Mouse (Mus musculus) left cerebral cortex, postnatal 36 days (tissue): Measurements from ENCODE around the gene Tcl1b1. TPM values are rescaled to one million over a fixed set of nuclear protein-coding genes. Genes with fewer than 3 reads are reported as not detected.
"Not testable (repeated sequence)": the region's sequence is repeated elsewhere in the genome, so short reads cannot be mapped to it uniquely, and the experiment has no call there.

ENCODE experiments used
- DNase-seq, 2 experiments: peaks; one replicate each; pipeline ENCODE4 v3.0.0; 2021 to 2022; ENCODE audit warnings: low spot score in 2 of 2, mixed read lengths in 1 of 2
- intact Hi-C: fragments of 180-260 bp; cut with DNase I; formaldehyde crosslinking; loops from one replicate; pipeline ENCODE4 v1.15.1; 2025
- total RNA-seq, 2 experiments: library from RNA; stranded (reverse); gene quantifications; 2 replicates each; pipeline ENCODE4 v1.2.3; 2021

Gene Tcl1b1
- not detected for total RNA-seq

DNA sequence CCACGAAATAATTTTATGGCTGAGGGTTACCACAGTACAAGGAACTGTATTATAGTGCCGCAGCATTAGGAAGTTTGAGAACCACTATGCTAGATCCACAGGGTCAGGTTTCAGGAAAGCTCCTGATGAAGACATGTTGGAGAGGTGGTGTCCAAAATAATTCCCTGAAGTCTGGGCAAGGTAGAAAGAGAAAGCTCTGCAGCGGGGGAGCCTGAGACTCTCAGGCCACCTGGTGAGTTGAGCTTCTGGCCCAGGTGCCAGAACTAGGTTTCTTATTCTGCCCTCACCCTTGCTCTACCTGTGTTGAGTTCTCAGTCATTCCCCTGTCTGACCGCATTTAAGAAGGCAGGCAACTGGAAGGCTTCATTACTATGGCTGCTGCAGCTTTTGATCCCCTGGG, at the start of gene Tcl1b1:
Gene Tcl1b1 (plus strand): TSS at position 301 of the 400 bp plus-strand sequence.
- intact Hi-C loops, result no loop called here
- no peak for DNase-seq

DNA sequence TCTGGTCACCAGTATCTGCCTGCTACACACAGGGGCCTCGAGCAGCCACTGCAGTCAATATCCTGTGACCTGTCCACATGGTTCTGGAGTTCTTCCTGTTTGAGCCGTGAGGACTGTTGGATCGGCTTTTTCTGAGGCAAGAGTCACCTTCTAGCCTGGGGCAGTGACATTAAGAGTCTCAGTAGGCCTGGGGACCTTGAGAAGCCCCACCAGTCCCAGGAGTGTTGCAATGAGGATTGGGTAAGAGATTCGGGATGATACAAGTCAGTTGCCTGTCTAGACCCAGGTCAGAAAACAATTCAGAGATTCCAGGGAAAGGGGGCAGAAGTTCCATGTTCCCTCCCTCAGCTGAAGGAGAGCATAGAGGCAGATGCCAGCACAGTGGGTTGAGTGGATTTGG, 49.7 kb upstream of the Tcl1b1 start:
- intact Hi-C loops, result no loop called here
- DNase-seq, result no peak

DNA sequence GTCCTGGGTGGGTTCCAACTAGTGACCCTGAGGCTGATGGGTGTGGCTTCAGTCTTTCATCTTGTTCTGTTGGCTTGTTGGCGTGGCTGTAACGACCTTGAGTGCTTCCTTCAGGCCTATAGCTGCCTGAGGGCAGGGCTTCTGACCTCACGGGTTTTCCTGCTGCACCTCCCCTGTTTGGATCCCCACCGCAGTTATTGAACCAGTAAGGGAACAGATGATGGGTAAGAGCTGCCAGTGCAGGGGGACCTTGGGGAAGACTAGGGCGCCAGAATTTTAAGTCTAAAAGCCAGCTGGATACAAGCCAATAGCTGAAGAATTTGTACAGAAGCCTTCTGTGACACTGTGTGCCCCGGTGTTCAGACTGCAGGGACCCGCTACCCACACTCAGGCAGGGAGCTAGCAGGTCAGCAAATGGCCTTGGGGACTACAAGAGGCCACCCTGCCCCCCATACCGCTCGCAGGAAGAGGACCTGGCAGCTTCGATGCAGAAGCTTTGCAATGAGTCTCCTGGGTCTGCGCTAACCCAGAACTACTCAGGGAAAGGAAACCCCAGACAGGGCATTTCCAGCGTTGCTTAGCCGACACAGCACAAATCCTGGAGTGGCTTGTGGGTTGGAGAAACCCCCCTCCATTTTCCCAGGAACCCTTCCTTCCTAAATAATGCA, 47.0 kb upstream of the Tcl1b1 start:
- intact Hi-C loops, result no loop called here
- DNase-seq, result no peak

DNA sequence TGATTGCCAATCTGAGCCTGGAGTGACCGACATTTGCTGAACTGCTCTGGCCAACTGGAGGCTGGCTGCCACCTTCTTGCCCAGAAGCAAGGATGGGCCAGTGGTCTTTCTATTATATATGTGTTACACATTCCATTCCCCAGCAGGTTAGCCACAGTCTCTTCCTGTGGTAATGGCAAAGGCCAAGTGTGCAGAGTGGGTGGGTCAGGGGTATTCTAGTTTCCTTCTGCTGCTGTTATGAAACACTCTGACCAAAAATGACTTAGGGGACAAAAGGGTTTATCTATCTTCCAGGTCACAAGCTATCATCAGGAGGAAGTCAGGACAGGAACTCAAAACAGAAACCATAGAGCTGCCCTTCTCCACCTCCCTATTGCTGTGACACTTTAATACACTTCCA, 42.8 kb upstream of the Tcl1b1 start:
- intact Hi-C loops, result no loop called here
- DNase-seq, result no peak

DNA sequence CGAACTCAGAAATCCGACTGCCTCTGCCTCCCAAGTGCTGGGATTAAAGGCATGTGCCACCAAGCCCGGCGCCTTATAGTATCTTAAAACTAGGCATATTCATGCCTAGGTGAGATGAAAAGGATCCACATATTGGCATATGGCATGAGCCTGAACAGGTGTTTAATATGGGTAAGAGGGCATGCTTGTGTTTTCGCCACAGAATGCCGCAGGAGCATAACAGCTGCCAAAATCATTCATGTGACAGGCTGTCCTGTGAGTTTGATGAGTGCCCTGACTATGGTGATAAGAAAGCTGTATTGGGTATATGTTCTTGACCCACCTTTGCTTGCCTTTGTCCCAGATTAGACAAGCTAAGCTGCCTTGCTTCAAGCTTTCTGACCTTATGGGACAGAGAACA, 34.1 kb upstream of the Tcl1b1 start:
- intact Hi-C loops, result no loop called here
- no peak for DNase-seq

DNA sequence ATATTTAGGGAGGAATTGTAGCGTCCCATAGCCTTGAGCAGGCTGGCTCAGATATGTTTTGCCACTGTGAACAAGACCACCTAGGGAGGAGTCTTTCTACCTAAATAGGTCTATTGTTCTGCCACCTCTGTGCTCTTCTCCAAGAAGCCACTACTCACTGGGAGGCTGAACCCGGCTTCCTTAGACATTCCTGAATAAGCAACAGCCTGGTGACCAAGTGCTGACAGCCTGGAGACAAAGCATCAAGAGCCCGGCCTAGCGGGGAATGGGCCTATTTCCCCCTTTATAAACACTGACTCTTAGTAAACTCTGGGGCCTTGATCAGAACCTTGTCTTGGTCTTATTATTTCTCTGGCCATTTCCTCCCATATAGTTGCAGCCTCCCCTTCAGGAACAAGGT, 33.0 kb upstream of the Tcl1b1 start:
- no peak for DNase-seq

DNA sequence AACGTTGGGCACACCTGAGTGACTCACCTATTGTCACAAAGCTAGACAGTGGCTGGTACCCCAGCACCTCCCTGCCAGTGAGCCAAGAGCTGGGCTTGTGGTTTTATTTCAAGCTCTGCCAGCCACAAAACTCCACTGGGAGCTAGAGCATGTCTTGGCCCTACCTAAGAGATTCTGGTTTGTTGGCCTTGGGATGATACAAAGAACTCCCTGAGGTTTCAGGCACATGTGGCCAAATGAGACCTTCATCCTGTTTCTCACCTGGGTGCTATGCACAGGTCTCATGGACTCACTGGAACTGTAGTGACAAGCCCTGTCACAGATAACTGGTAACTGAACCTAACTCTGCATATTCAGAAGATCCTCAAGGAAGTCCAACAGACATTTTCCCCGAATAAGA, 31.9 kb upstream of the Tcl1b1 start:
- DNase-seq, result no peak
- intact Hi-C loops, result no loop called here

More for the DNA sequence above, 33.0 kb upstream of the Tcl1b1 start:
- intact Hi-C loops, result no loop called here

DNA sequence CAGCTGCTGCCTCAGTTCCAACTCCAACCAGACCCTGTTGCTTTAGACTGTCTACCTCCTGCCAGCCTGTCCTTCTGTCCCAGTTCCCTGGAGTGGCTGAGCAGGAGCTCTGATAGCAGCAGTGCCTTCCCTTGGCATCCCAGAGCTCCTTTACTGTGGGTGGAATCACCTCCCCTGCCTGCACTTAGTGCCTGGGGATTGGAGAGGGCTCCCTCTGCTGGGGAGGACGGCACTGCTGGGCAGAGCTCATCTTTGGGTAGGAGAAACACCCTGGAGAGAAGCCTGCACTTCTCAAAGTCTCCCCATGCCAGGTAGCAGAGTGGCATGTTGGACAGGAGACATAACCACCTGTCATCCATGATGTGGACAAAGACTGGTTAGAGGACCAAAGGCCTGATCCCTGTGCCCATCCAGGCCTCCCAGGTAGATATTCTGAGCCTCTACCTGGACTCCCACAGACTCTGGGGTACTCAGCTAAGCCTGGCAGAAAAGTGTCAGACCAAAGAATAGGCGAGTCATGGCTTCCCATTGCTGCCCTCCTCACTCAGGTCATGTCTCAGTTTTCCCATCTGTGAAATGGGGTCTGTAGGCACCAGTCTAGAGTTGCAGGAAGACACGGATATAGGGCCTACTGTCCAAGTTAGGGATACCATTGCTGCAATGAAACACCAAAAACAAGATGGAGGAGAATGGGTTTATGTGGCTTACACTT, 29.8 kb upstream of the Tcl1b1 start:
- DNase-seq, intact Hi-C loops: not testable (repeated sequence)

DNA sequence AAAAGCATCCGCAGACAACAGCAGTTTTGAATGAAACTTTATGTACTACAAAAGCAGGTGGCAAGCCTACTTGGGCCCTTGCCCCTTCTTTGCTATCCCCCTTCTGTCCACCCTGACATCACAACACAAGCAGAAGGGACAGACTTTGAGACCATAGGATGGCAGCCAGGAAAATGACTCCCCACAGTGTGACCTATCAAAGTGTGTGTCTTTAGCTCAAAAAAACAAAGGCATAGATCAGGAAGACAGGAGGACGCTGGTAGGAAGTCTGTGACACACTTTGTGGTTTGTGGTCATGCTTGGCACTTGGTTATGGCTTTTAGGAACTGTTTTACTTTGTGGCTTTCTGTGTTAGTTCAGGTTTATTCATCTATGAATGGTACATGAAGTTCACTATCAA, 25.3 kb upstream of the Tcl1b1 start:
- intact Hi-C loops, DNase-seq: not testable (repeated sequence)

DNA sequence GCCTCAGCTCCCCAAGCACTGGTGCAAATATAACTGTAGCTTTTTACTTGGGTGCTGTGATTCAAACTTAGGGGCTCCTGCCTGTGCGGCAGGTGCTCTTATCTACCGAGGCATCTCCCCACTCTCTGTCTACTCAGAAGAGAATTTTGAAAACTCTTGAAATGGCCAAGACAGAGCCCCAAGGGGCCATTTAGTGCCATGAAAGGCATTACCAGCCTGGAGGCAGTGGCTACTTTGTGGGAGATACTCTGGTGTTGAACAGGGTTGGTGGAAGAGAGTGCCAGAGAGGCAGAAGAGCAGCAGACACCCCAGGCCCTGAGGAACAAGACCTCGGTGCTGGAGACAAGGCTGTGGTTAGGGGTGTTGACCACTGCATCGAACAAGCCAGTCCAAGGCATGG, 24.7 kb upstream of the Tcl1b1 start:
- DNase-seq, intact Hi-C loops: not testable (repeated sequence)

DNA sequence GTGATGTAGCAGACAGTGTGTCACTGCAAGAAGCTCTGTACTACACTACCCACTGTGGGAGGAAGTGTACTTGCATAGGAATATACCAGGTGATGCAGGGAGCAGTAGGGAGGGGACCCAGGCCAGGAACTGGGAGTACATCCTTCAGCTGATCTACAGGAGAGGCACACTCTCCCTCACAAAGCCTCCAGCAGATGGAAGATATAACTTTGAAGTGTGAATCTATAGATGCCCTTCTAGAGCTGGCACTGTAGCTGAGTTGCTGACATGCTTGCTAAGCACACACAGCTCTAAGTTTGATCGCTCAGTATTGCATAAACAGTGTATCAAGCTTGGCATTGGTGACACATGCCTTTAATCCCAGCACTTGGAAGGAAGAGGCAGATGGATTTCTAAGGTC, 21.8 kb upstream of the Tcl1b1 start:
- intact Hi-C loops, DNase-seq: not testable (repeated sequence)

DNA sequence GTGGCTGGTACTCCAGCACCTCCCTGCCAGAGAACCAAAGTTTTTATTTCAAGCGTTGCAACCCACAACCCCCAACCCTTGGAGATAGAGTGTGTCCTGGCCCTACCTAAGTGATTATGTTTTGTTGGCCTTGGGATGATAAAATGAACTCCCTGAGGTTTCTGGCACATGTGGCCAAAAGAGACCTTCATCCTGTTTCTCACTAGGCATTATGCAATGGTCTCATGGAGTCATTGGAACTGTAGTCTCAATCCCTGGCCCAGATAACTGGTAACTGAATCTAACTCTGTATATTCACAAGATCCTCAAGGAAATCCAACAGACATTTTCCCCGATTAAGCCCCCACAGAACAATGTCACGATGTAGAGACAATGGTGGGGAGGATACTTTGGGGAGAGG, 16.4 kb upstream of the Tcl1b1 start:
- intact Hi-C loops, result no loop called here
- no peak for DNase-seq

DNA sequence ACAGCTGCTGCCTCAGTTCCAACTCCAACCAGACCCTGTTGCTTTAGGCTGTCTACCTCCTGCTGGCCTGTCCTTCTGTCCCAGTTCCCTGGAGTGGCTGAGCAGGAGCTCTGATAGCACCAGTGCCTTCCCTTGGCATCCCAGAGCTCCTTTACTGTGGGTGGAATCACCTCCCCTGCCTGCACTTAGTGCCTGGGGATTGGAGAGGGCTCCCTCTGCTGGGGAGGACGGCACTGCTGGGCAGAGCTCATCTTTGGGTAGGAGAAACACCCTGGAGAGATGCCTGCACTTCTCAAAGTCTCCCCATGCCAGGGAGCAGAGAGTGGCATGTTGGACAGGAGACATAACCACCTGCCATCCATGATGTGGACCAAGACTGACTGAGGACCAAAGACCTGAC, 14.6 kb upstream of the Tcl1b1 start:
- DNase-seq, intact Hi-C loops: not testable (repeated sequence)

DNA sequence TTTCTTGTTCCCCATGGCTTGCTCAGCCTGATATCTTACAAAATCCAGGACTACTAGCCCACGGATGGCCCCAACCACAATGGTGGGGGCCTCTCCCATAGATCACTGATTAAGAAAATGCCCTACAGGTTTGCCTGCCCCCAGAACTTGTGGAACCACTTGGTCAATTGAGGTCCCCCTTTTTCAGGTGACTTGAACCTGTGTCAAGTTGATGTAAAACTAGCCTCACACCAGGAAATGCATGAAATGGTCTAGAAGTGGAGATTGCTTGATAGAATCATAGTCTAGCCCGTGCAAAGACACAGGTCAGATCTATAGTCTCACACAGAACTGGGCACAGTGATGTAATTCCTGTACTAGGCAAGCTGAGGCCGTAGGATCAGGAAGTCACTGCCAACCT, 13.8 kb upstream of the Tcl1b1 start, which contains the start of gene Tcl1b2:
Gene Tcl1b2 (plus strand): TSS at position 301 of the 400 bp plus-strand sequence.
- DNase-seq, result no peak
- intact Hi-C loops, result no loop called here

DNA sequence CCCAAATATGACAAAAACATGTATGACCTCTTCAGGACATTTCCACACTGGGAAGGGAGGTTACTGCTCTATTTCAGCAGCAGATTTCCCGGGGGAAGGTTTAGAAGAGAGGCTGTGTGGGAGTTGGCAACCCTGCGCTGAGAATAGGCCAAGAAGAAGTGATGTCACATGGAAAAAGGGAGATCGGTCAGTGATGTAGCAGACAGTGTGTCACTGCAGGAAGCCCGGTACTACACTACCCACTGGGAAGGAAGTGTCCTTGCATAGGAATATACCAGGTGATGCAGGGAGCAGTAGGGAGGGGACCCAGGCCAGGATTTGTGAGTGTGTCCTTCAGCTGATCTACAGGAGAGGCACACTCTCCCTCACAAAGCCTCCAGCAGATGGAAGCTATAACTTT, 4.2 kb upstream of the Tcl1b1 start:
- intact Hi-C loops, result not testable (repeated sequence)
- peak in 1 of 2 experiments; percentile 7 for DNase-seq

DNA sequence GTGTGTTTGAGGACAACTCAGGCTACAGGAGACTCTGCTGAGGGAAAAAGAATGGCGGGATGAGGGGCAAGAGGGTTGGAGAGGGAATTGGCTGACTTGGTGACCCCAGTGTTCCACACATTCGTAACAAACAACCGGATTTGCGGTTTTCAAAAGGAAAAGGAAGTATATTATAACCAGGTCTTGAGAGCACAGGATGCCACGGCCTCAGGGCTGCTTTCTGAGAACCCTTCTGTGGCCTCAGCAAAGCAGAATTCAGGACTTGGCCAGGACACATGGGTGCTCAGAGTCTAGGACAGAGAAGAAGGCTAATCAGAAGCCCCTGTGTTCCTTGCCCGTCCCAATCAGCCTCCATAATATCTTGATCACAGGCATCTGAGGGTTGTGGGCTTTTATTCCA, 648 bp upstream of the Tcl1b1 start:
- intact Hi-C loops, result no loop called here
- no peak for DNase-seq

DNA sequence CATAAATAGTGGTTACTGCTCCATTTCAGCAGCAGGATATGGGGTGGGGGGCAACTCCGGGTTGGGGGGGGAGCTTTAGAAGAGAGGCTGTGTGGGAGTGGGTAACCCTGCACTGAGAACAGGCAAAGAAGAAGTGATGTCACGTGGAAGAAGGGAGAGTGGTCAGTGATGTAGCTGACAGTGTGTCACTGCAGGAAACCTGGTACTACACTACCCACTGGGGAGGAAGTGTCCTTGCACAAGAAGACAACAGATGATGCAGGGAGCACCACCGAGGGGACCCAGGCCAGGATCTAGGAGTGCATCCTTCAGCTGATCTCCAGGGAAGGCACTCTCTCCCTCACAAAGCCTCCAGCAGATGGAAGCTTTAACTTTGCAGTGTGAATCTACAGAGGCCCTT, 7.2 kb downstream of the Tcl1b1 start:
- DNase-seq, result no peak
- intact Hi-C loops, result no loop called here

DNA sequence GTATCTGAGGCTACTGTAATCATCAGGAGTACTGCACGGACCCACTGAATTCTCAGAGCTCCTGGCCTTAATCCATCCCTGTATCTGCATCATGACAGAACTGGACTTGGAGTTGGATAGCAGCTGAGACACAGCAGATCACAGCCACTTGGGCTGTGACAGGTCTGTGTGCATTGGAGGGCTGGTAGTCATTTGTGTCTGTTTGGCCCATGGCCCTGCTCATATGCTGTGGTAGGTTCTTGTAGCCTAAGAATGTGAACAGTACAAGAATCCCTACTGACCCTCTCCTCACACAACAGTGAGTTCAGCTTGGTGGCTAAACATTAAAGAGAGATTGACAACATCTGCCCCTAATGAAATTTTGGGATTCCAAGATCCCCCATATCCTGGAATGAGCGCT, 13.9 kb downstream of the Tcl1b1 start:
- DNase-seq, result no peak
- intact Hi-C loops, result no loop called here

DNA sequence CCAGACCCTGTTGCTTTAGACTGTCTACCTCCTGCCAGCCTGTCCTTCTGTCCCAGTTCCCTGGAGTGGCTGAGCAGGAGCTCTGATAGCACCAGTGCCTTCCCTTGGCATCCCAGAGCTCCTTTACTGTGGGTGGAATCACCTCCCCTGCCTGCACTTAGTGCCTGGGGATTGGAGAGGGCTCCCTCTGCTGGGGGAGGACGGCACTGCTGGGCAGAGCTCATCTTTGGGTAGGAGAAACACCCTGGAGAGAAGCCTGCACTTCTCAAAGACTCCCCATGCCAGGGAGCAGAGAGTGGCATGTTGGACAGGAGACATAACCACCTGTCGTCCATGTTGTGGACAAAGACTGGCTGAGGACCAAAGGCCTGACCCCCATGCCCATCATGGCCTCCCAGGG, 14.8 kb downstream of the Tcl1b1 start:
- intact Hi-C loops, result not testable (repeated sequence)
- peak in 1 of 2 experiments; percentile 24 for DNase-seq

DNA sequence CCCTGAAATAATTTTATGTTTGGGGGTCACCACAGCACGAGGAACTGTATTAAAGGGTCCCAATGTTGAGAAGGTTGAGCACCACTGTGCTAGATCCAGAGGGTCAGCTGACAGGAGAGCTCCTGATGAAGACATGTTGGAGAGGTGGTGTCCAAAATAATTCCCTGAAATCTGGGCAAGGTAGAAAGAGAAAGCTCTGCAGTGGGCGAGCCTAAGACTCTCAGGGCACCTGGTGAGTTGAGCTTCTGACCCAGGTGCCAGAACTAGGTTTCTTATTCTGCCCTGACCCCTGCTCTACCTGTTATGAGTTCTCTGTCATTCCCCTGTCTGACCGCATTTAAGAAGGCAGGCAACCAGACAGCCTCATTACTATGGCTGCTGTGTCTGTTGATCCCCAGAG, 16.6 kb downstream of the Tcl1b1 start, which contains the start of gene Tcl1b5:
Gene Tcl1b5 (plus strand): TSS at position 301 of the 400 bp plus-strand sequence.
- intact Hi-C loops, DNase-seq: not testable (repeated sequence)

DNA sequence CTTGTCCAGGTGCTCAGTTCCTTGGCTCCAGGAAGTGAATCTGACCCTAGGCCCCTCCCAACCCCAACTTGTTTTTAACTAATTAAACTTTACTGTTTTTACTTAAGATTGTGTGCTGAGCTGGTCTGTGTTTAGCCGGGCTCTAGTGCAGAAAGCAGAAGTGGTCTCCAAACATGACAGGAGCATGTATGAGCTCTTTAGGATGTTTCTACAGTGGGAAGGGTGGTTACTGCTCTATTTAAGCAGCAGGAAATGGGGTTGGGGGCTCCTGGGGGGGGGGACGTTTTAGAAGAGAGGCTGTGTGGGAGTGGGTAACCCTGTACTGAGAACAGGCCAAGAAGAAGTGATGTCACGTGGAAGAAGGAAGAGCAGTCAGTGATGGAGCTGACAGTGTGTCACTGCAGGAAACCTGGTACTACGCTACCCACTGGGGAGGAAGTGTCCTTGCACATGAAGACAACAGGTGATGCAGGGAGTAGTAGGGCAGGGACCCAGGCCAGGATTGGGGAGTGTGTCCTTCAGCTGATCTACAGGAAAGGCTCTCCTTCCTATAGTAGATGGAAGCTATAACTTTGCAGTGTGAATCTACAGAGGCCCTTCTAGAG, 21.7 kb downstream of the Tcl1b1 start:
- DNase-seq, intact Hi-C loops: not testable (repeated sequence)
